Mouse (Mus musculus) stomach, embryonic 16.5 days (tissue): ENCODE data around the gene Trim29. TPM values are rescaled to one million over a fixed set of nuclear protein-coding genes. Genes with fewer than 3 reads are reported as not detected.

Experiments used
- ATAC-seq: fragments of 200-750 bp; cut with Nextera tagmentation; 2 replicates; pipeline ENCODE4 v1.8.0; 2017; ENCODE audit warnings: moderate number of reproducible peaks, moderate TSS enrichment; ENCODE audit not compliant: insufficient read depth, low FRiP score
- H3K27ac ChIP-seq: fragments of 300-500 bp; sonication (generic); 2 replicates; pipeline ENCODE4 v1.5.1; 2014; ENCODE audit warnings: low read length
- H3K27me3 ChIP-seq: fragments of 300-500 bp; sonication (generic); 2 replicates; pipeline ENCODE4 v1.6.1; 2014; ENCODE audit warnings: low read length, control low read depth, mixed read lengths; ENCODE audit not compliant: control insufficient read depth, insufficient read depth
- H3K36me3 ChIP-seq: fragments of 300-500 bp; sonication (generic); 2 replicates; pipeline ENCODE4 v1.6.1; 2014; ENCODE audit warnings: low read length; ENCODE audit not compliant: control insufficient read depth, insufficient read depth
- H3K4me1 ChIP-seq: fragments of 300-500 bp; sonication (generic); 2 replicates; pipeline ENCODE4 v1.6.1; 2014; ENCODE audit warnings: low read length, control low read depth, mixed read lengths; ENCODE audit not compliant: control insufficient read depth, insufficient read depth
- H3K4me2 ChIP-seq: fragments of 300-500 bp; sonication (generic); 2 replicates; pipeline ENCODE4 v1.6.1; 2014; ENCODE audit warnings: low read depth, low read length, mixed read lengths
- H3K4me3 ChIP-seq: fragments of 300-500 bp; sonication (generic); replicated peaks from 2 replicates; pipeline ENCODE4 v1.5.1; 2014; ENCODE audit warnings: mild to moderate bottlenecking, low read length
- H3K9ac ChIP-seq: fragments of 300-500 bp; sonication (generic); 2 replicates; pipeline ENCODE4 v1.6.1; 2014; ENCODE audit warnings: low read length
- H3K9me3 ChIP-seq: fragments of 300-500 bp; sonication (generic); replicated peaks from 2 replicates; pipeline ENCODE4 v1.6.1; 2016; ENCODE audit warnings: low read length, control low read depth; ENCODE audit not compliant: control insufficient read depth
- WGBS: fragments of 180-500 bp; shearing (Covaris S2); extraction: QIAGEN DNeasy Blood & Tissue Kit; methylation state at CpG from one replicate; pipeline ENCODE4 v1.1.7; 2014; 5-methylcytosine and 5-hydroxymethylcytosine counted together
- polyA plus RNA-seq: library from polyadenylated mRNA; unstranded; fragments of >200 nt; fragmentation: Nextera tagmentation; extraction: Ambion mirVana; gene quantifications from 2 replicates; pipeline ENCODE4 v1.2.1, GENCODE M21; 2015

Gene Trim29
- polyA plus RNA-seq, 1 experiment from 2014 or later: 54.1 TPM

- no peaks in the 10 kb centered on the region for H3K9me3 ChIP-seq
- H3K27me3 ChIP-seq: no peaks in the 10 kb centered on the region
- H3K9ac ChIP-seq: peak overlapping the region; percentile 26; the same call in 1 of the 2 replicates
- H3K36me3 ChIP-seq: no peaks in the 10 kb centered on the region
- no peak overlapping the region for H3K4me2 ChIP-seq
- 52% methylated on average over 3 of the region's 3 CpGs for WGBS
- H3K4me1 ChIP-seq: peaks cover 7% of the 10 kb centered on the region; the same call in 1 of the 2 replicates
- ATAC-seq: no peak
- H3K4me3 ChIP-seq: no peak overlapping the region
- H3K27ac ChIP-seq: peak overlapping the region; percentile 82
Observed at GRCm38 (mm10) chr9:43325486-43325885, 14.8 kb downstream of the Trim29 start.

GRCm38 (mm10) chr9:43326015-43326631, 15.5 kb downstream of the Trim29 start:
- Histone ChIP-seq H3K9ac (no peak overlapping the region; the same call in 1 of the 2 replicates), H3K9me3 (no peaks in the 10 kb centered on the region), H3K36me3 (no peaks in the 10 kb centered on the region), H3K4me1 (peaks cover 7% of the 10 kb centered on the region; the same call in 1 of the 2 replicates), H3K27ac (peak overlapping the region; percentile 82), H3K27me3 (no peaks in the 10 kb centered on the region), H3K4me3 (no peak overlapping the region), H3K4me2 (no peak overlapping the region)
- 61% methylated on average over 7 of the region's 7 CpGs for WGBS
- ATAC-seq: peak; percentile 71; the same call in 1 of the 2 replicates

DNA sequence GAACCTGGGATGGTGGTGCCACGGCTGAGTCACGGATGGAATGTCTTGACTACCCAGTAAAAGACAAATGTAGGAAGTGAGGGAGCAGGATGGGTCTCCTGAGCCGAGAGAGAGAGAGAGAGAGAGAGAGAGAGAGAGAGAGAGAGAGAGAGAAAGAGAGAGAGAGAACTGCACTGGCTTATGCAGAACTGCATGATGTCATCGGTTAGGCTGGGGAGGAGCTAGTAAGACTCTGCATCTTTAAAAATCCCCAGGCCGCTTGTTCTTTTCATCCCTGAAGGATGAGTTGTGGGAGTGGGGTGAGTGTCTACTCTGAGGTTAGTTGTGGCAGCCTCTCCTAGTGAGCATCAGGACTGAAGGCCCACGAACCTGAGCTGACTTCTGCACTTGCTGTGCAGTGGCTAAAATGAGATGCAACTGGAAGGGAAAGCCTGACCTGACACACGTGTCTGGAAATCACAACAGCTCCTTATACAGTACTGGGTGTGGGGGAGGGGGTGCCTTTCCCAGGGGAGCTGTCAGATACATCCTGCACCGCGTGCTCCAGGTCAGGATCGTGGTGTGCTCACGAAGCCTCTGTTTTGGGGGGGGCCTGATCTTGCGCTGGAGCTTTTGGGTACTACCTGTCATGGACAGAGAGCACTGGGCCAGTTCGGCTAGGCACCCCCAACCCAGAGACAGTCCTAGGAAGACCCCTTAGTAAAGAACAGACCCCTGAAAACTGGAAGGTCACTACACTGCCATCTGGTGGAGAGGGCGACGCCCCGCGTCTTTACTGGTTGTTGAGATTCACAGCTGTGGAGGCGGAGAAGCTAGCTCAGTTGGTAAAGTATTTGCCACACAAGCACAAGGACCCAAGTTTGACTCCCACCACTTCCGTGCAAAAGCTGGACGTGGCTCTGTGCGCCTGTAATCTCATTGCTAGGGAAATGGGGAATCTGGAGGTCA, 16.8 kb downstream of the Trim29 start:
- Histone ChIP-seq H3K9me3 (no peaks in the 10 kb centered on the region), H3K4me2 (no peak overlapping the region), H3K27ac (no peak overlapping the region), H3K27me3 (no peaks in the 10 kb centered on the region), H3K9ac (no peak overlapping the region), H3K36me3 (no peaks in the 10 kb centered on the region), H3K4me1 (peaks cover 7% of the 10 kb centered on the region; the same call in 1 of the 2 replicates), H3K4me3 (no peak overlapping the region)
- 50% methylated on average over 21 of the region's 21 CpGs for WGBS
- no peak for ATAC-seq

GRCm38 (mm10) chr9:43330426-43330825, 19.8 kb downstream of the Trim29 start:
- H3K4me2 ChIP-seq: no peak overlapping the region

DNA sequence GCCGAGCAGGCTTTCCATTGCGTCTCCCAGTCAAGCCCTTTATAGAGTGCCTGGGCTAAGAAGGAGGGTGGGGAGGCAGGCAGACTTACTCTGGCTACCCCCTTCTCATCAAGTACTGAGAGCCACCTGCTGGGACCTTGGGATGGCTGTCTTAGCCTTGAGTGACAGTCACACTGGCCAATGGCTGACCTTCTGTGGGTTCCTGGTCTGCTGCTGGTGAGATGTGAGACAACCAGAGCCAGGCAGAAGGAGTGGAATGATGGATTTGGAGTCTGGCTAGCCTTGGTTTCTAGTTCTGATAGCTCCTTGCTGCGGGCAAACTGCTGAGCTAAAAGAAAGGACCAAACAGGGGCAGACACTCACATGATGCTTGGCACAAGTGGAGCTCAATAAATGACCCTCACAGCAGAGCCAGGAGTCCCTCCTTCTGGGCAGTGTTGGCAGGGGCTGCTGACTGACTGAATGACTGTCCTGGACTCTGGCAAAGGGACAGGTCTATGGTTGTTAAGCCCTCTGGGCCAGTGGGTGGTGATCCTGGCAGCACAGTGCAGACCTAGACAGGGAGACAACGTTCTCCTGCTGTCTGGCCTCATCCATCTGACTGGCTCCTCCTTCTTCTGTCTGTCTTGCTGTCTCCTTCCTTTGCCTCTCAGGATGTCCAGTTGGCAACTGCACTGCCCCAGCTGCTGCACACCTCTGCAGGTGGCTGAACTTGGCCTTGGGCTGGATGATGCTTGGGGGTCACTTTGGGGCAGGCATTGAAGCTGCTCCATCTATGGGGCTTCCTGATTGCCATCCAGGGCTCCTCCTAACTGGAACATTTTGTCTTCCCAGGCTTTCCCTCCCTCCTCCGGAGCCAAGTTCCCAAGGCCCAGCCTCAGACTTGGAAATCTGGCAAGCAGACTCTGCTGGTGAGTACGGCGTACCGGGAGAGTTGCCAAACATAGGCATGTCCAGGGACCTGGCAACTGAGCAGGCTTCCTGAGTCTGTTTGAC, 21.1 kb downstream of the Trim29 start:
- Histone ChIP-seq H3K4me3 (no peak overlapping the region), H3K27me3 (no peaks in the 10 kb centered on the region), H3K9me3 (no peaks in the 10 kb centered on the region), H3K9ac (no peak overlapping the region), H3K36me3 (no peaks in the 10 kb centered on the region), H3K4me2 (no peak overlapping the region), H3K4me1 (no peaks in the 10 kb centered on the region), H3K27ac (no peak overlapping the region)
- 71% methylated on average over 8 of the region's 8 CpGs for WGBS
- no peak for ATAC-seq

More at GRCm38 (mm10) chr9:43330426-43330825, 19.8 kb downstream of the Trim29 start:
- Histone ChIP-seq H3K9me3 (no peaks in the 10 kb centered on the region), H3K36me3 (no peaks in the 10 kb centered on the region), H3K4me3 (no peak overlapping the region), H3K4me1 (peaks cover 3% of the 10 kb centered on the region; the same call in 1 of the 2 replicates), H3K27me3 (no peaks in the 10 kb centered on the region), H3K9ac (no peak overlapping the region), H3K27ac (no peak overlapping the region)
- ATAC-seq: no peak
- WGBS: 43% methylated on average over 5 of the region's 5 CpGs

DNA sequence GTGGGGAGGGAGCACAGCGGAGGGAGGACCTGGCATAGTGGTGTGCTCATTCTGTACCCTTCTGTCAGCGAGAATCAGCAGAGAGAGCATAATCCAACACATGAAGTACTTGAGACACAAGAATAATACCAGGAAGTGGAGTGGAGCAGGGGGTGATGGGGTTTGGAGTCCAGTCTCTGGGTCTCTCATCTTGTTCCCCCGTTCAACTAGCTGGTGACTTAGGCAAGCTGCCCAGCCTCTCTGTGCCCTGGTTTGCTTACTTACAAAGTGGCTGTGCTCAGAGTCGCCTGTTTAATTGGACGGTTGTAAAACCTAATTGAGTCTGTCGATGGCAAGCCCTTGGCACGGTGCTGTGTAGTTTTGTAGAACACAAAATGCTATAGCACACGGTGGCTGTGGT, 23.8 kb downstream of the Trim29 start:
- H3K4me3 ChIP-seq: no peak overlapping the region
- ATAC-seq: no peak
- 74% methylated on average over 8 of the region's 8 CpGs for WGBS

GRCm38 (mm10) chr9:43337636-43338035, 27.0 kb downstream of the Trim29 start:
- ATAC-seq: no peak

More for the DNA sequence above, 23.8 kb downstream of the Trim29 start:
- H3K27ac ChIP-seq: no peak overlapping the region
- H3K9ac ChIP-seq: no peak overlapping the region
- no peaks in the 10 kb centered on the region for H3K4me1 ChIP-seq
- no peaks in the 10 kb centered on the region for H3K9me3 ChIP-seq
- no peaks in the 10 kb centered on the region for H3K36me3 ChIP-seq
- H3K4me2 ChIP-seq: no peak overlapping the region
- no peaks in the 10 kb centered on the region for H3K27me3 ChIP-seq

GRCm38 (mm10) chr9:43338067-43338466, 27.4 kb downstream of the Trim29 start:
- no peak overlapping the region for H3K27ac ChIP-seq
- no peaks in the 10 kb centered on the region for H3K27me3 ChIP-seq
- H3K4me3 ChIP-seq: no peak overlapping the region
- no peaks in the 10 kb centered on the region for H3K9me3 ChIP-seq
- 61% methylated on average over 5 of the region's 5 CpGs for WGBS
- no peak for ATAC-seq
- no peak overlapping the region for H3K9ac ChIP-seq
- H3K4me2 ChIP-seq: no peak overlapping the region
- no peaks in the 10 kb centered on the region for H3K36me3 ChIP-seq
- no peaks in the 10 kb centered on the region for H3K4me1 ChIP-seq

More at GRCm38 (mm10) chr9:43337636-43338035, 27.0 kb downstream of the Trim29 start:
- no peak overlapping the region for H3K4me2 ChIP-seq
- H3K27me3 ChIP-seq: no peaks in the 10 kb centered on the region
- H3K36me3 ChIP-seq: no peaks in the 10 kb centered on the region
- H3K9me3 ChIP-seq: no peaks in the 10 kb centered on the region
- 60% methylated on average over 4 of the region's 4 CpGs for WGBS
- H3K9ac ChIP-seq: no peak overlapping the region
- no peak overlapping the region for H3K4me3 ChIP-seq
- no peaks in the 10 kb centered on the region for H3K4me1 ChIP-seq
- no peak overlapping the region for H3K27ac ChIP-seq
